Mouse (Mus musculus) lung, adult 2 months (tissue): ENCODE measurements around the gene Ecsit.

Experiments
- CTCF ChIP-seq: fragments of 200-500 bp; IDR thresholded peaks from 2 replicates; pipeline ENCODE4 v1.5.1; 2011; ENCODE audit warnings: mild to moderate bottlenecking, low read length, control low read depth; ENCODE audit not compliant: insufficient read depth
- POLR2A ChIP-seq: fragments of 200-500 bp; IDR thresholded peaks from 2 replicates; pipeline ENCODE4 v1.6.1; 2011; ENCODE audit warnings: low read depth, mild to moderate bottlenecking, control low read depth, low read length, borderline replicate concordance; ENCODE audit errors: extremely low read depth

DNA sequence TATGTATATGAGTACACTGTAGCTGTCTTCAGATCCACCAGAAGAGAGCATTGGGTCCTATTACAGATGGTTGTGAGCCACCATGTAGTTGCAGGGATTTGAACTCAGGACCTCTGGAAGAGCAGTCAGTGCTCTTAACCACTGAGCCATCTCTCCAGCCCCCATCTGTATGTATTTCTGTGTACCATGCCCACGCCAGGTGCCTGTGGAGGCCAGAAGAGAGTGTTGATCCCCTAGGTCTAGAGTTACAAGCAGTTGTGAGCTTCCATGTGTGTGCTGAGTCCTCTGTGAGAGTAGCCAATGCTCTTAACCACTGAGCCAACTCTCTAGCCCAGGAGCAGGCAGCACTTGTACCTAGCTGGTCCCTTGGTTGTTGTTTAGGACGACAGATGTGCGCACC is 38.9 kb upstream of the Ecsit start:
- TF ChIP-seq CTCF, result no peak
- TF ChIP-seq POLR2A, result no peak
